Mouse (Mus musculus): ENCODE measurements at regions not wholly inside any gene's neighbourhood (a gene's known extent, or its start where the extent isn't known, plus 50 kb on each side); places are given as distances from the start of the nearest gene placed in this dataset.

- TF ChIP-seq CTCF (IDR thresholded peaks at IDR 0.05; ENCODE audit: borderline replicate concordance, insufficient read depth, low read length) (no peak), POLR2A (IDR thresholded peaks at IDR 0.05; ENCODE audit: low read depth, low read length) (no peak)
Measured at GRCm38 (mm10) chr12:97750166-97750565, 509.1 kb downstream of the Galc start.
